Mouse (Mus musculus): ENCODE measurements at regions not wholly inside any gene's neighbourhood (a gene's known extent, or its start where the extent isn't known, plus 50 kb on each side); places are given as distances from the start of the nearest gene placed in this dataset.

GRCm38 (mm10) chr14:58726418-58726817 lies 416.3 kb downstream of the 1700129C05Rik start:
- no peak for TF ChIP-seq CTCF (IDR thresholded peaks at IDR 0.05; ENCODE audit: low read depth)
- TF ChIP-seq EP300 (IDR thresholded peaks at IDR 0.05; ENCODE audit: low read depth) = no peak

All from heart, postnatal 0 days (tissue).